Mouse (Mus musculus) CH12.LX (cell line): Measurements from ENCODE around the gene Pnpo.

Experiments
- BHLHE40 ChIP-seq: IDR thresholded peaks from 2 replicates; pipeline ENCODE4 v1.6.1; 2011; ENCODE audit warnings: mild to moderate bottlenecking, low read depth, low read length, improper control_type of control experiment
- CTCF ChIP-seq, 2 experiments: IDR thresholded peaks in 1 of 2; conservative IDR thresholded peaks in 1 of 2; 2 replicates each; pipeline ENCODE4 v1.5.1; 2011 to 2012; ENCODE audit warnings: low read depth in 2 of 2, low read length in 2 of 2, improper control_type of control experiment in 1 of 2, inconsistent platforms in 1 of 2, mild to moderate bottlenecking in 1 of 2, moderate library complexity in 1 of 2
- EP300 ChIP-seq: IDR thresholded peaks from 2 replicates; pipeline ENCODE4 v1.6.1; 2011; ENCODE audit warnings: low read length, improper control_type of control experiment
- HCFC1 ChIP-seq: IDR thresholded peaks from 2 replicates; pipeline ENCODE4 v1.6.1; 2012; ENCODE audit warnings: low read depth, mild to moderate bottlenecking, inconsistent platforms, low read length, improper control_type of control experiment
- MAFK ChIP-seq: IDR thresholded peaks from 2 replicates; pipeline ENCODE4 v1.6.1; 2011; ENCODE audit warnings: low read length, improper control_type of control experiment; ENCODE audit not compliant: insufficient replicate concordance
- MAX ChIP-seq: IDR thresholded peaks from 2 replicates; pipeline ENCODE4 v1.6.1; 2011; ENCODE audit warnings: low read length, improper control_type of control experiment
- POLR2A ChIP-seq: IDR thresholded peaks from 2 replicates; pipeline ENCODE4 v1.6.1; 2011; ENCODE audit warnings: low read depth, mild to moderate bottlenecking, improper control_type of control experiment, low read length
- POLR2AphosphoS2 ChIP-seq: IDR thresholded peaks from 2 replicates; pipeline ENCODE4 v1.6.1; 2011; ENCODE audit warnings: low read depth, low read length, improper control_type of control experiment
- RAD21 ChIP-seq: IDR thresholded peaks from 2 replicates; pipeline ENCODE4 v1.6.1; 2011; ENCODE audit warnings: low read depth, mild to moderate bottlenecking, low read length, improper control_type of control experiment, moderate library complexity
- RCOR1 ChIP-seq: conservative IDR thresholded peaks from 2 replicates; pipeline ENCODE4 v1.6.1; 2012; ENCODE audit warnings: low read depth, mild to moderate bottlenecking, inconsistent platforms, low read length, improper control_type of control experiment
- SIN3A ChIP-seq: IDR thresholded peaks from 2 replicates; pipeline ENCODE4 v1.6.1; 2012; ENCODE audit warnings: low read length, improper control_type of control experiment, inconsistent platforms
- USF2 ChIP-seq: conservative IDR thresholded peaks from 2 replicates; pipeline ENCODE4 v1.6.1; 2011; ENCODE audit warnings: low read depth, low read length, improper control_type of control experiment

DNA sequence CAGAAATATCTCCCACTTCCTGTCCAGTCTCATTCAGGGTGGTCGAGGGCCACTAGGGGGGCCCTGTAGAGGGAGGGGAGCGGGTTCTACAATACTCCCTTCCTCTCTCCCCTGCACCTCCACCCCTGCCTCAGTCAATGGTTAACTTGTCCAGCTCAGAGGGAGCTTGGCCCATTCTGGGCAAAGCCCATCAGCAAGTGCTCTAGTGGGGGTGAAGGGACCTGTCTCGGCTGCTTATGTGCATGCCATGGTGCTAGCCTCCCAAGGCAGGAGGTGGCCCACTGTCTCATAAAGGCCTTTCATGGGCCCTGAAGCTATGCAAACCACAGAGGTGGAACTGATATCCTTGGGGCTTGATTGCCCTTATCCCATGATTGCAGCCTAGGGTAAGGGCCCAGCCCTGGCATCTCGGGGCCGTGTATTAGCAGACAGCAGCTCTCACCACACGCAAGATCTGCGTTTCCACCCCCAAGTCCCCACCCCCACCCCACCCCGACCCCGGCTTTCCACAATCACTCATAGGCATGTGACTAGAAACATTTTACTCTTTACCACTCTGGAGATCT lies 13.9 kb downstream of the Pnpo start:
- TF ChIP-seq HCFC1 (no peak), POLR2AphosphoS2 (no peak), BHLHE40 (no peak), RAD21 (no peak), POLR2A (no peak), MAX (no peak), EP300 (no peak), SIN3A (no peak), USF2 (no peak), MAFK (no peak), CTCF (conservative IDR thresholded peaks at IDR 0.05 in 1 of 2, IDR thresholded peaks at IDR 0.05 in 1 of 2; ENCODE audit: low read depth in 2 of 2, low read length in 2 of 2) (no peak), RCOR1 (no peak)
